Mouse (Mus musculus) limb, embryonic 14.5 days (tissue): ENCODE measurements at regions not wholly inside any gene's neighbourhood (a gene's known extent, or its start where the extent isn't known, plus 50 kb on each side); places are given as distances from the start of the nearest gene placed in this dataset.

Source experiments
- ATAC-seq: fragments of 200-750 bp; cut with Nextera tagmentation; 2 replicates; pipeline ENCODE4 v1.8.0; 2017; ENCODE audit warnings: low read depth, moderate number of reproducible peaks, moderate TSS enrichment; ENCODE audit not compliant: low FRiP score
- DNase-seq: peaks from one replicate; pipeline ENCODE4 v3.0.0-alpha.2; 2015; ENCODE audit warnings: low spot score
- H3K27ac ChIP-seq: fragments of 300-500 bp; sonication (generic); replicated peaks from 2 replicates; pipeline ENCODE4 v1.5.1; 2014; ENCODE audit warnings: low read depth, mild to moderate bottlenecking, low read length, moderate library complexity, mixed read lengths
- H3K27me3 ChIP-seq: fragments of 300-500 bp; sonication (generic); 2 replicates; pipeline ENCODE4 v1.6.1; 2014; ENCODE audit warnings: low read length, mixed read lengths; ENCODE audit not compliant: control insufficient read depth, insufficient read depth
- H3K36me3 ChIP-seq: fragments of 300-500 bp; sonication (generic); 2 replicates; pipeline ENCODE4 v1.6.1; 2014; ENCODE audit warnings: mild to moderate bottlenecking, low read length, moderate library complexity, mixed read lengths; ENCODE audit not compliant: control insufficient read depth, insufficient read depth
- H3K4me1 ChIP-seq: fragments of 300-500 bp; sonication (generic); 2 replicates; pipeline ENCODE4 v1.6.1; 2014; ENCODE audit warnings: antibody characterized with exemption, low read length, mixed read lengths; ENCODE audit not compliant: control insufficient read depth, insufficient read depth
- H3K4me2 ChIP-seq: fragments of 300-500 bp; sonication (generic); replicated peaks from 2 replicates; pipeline ENCODE4 v1.6.1; 2014; ENCODE audit warnings: low read depth, mild to moderate bottlenecking, low read length, moderate library complexity; ENCODE audit not compliant: severe bottlenecking
- H3K4me3 ChIP-seq: fragments of 300-500 bp; sonication (generic); replicated peaks from 2 replicates; pipeline ENCODE4 v1.5.1; 2014; ENCODE audit warnings: low read length
- H3K9ac ChIP-seq: fragments of 300-500 bp; sonication (generic); 2 replicates; pipeline ENCODE4 v1.6.1; 2014; ENCODE audit warnings: mild to moderate bottlenecking, low read depth, low read length, moderate library complexity; ENCODE audit not compliant: severe bottlenecking
- H3K9me3 ChIP-seq: fragments of 300-500 bp; sonication (generic); 2 replicates; pipeline ENCODE4 v1.6.1; 2016; ENCODE audit warnings: low read length; ENCODE audit not compliant: control insufficient read depth
- POLR2A ChIP-seq: fragments of 200-500 bp; IDR thresholded peaks from 2 replicates; pipeline ENCODE4 v1.8.0; 2012; ENCODE audit warnings: inconsistent platforms, mild to moderate bottlenecking, moderate library complexity, borderline replicate concordance; ENCODE audit not compliant: insufficient read depth, insufficient read length; ENCODE audit errors: extremely low read depth
- WGBS: fragments of 180-500 bp; shearing (Covaris S2); extraction: QIAGEN DNeasy Blood & Tissue Kit; methylation state at CpG from one replicate; pipeline ENCODE4 v1.1.7; 2014; 5-methylcytosine and 5-hydroxymethylcytosine counted together

DNA sequence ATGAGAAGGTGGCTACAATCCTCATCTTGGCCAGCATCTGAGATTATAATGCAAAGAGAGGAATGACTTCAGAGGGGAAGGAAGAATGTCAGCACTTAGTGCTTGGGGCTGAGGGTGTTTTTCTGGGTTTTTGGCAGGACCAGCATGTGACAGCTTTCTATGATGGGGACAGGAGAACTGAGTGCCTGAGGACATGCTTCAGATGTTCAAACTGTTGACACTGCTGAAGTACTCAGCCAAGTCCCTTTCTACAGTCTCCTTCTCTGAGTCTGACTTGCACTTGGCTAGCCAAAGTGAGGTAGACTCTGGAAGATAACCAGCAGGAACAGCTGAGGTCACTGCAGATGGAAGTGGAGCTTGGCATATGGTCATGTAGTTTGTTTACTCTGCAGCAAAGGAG is 402.1 kb upstream of the Klhl29 start:
- no peaks in the 10 kb centered on the region for H3K27me3 ChIP-seq
- no peak overlapping the region for H3K4me3 ChIP-seq
- H3K9ac ChIP-seq: no peak overlapping the region
- H3K4me2 ChIP-seq: no peak overlapping the region
- H3K36me3 ChIP-seq: no peaks in the 10 kb centered on the region
- H3K9me3 ChIP-seq: no peaks in the 10 kb centered on the region
- TF ChIP-seq POLR2A: no peak
- DNase-seq: no peak
- ATAC-seq: no peak
- H3K4me1 ChIP-seq: no peaks in the 10 kb centered on the region; the same call in 1 of the 2 replicates
- H3K27ac ChIP-seq: no peak overlapping the region

DNA sequence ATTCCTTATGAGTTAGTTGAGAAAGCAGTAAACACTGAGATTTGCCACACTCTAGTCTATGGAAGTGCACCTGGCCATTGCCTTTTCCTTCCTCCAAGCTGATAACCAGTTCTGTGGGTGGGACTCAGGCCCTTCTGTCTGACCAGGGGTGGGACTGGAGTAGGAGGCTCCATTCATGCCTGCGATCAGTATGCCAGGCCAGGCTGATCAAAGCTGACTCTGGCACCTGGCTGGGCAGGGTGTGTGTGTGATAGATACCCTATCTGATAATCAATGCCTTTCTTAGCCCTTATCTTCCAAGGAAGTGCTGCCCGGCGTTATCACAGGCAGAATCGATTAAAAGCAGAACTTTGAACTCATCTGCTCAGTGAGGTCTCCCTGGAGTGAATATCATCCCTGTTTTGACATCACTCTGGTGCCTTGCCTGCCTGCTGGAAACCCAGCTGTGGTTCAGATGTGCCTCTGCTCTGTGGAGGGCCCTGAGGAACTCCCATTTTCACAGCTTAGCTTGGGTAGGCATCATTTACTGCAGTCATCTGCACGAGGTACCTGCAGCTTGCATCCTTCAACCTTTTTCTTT is 396.0 kb upstream of the Klhl29 start:
- H3K27ac ChIP-seq: no peak overlapping the region
- 71% methylated on average over 5 of the region's 5 CpGs for WGBS
- H3K4me2 ChIP-seq: no peak overlapping the region
- no peak for TF ChIP-seq POLR2A
- H3K9ac ChIP-seq: no peak overlapping the region
- H3K4me1 ChIP-seq: no peaks in the 10 kb centered on the region
- no peaks in the 10 kb centered on the region for H3K36me3 ChIP-seq
- no peak overlapping the region for H3K4me3 ChIP-seq
- DNase-seq (no peak), ATAC-seq (no peak)
- H3K9me3 ChIP-seq: no peaks in the 10 kb centered on the region
- no peaks in the 10 kb centered on the region for H3K27me3 ChIP-seq

DNA sequence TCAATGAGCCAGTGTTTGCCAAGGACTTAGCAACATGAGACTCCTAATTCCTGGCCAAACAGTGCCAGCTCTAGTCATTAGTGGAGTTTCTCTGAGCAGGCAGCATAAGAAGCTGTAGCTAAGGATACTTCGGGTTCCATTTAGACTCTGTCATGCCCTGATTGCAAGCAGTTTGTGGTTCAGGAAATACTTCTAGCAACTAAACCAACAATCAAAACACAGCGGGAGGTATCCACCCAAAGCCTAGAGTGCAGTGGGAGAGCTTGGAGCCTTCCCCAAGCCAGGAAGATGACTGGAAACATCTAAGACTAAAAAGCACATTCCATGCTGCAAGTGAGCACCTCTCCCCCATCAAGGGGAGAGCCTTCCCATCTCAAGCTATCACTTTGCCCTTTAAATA is 395.0 kb upstream of the Klhl29 start:
- Histone ChIP-seq H3K27ac (no peak overlapping the region), H3K4me2 (no peak overlapping the region), H3K27me3 (no peaks in the 10 kb centered on the region), H3K9me3 (no peaks in the 10 kb centered on the region), H3K4me3 (no peak overlapping the region), H3K36me3 (no peaks in the 10 kb centered on the region), H3K4me1 (no peaks in the 10 kb centered on the region), H3K9ac (no peak overlapping the region)
- ATAC-seq (no peak), DNase-seq (no peak)
- no peak for TF ChIP-seq POLR2A
- 78% methylated on average over 2 of the region's 2 CpGs for WGBS

DNA sequence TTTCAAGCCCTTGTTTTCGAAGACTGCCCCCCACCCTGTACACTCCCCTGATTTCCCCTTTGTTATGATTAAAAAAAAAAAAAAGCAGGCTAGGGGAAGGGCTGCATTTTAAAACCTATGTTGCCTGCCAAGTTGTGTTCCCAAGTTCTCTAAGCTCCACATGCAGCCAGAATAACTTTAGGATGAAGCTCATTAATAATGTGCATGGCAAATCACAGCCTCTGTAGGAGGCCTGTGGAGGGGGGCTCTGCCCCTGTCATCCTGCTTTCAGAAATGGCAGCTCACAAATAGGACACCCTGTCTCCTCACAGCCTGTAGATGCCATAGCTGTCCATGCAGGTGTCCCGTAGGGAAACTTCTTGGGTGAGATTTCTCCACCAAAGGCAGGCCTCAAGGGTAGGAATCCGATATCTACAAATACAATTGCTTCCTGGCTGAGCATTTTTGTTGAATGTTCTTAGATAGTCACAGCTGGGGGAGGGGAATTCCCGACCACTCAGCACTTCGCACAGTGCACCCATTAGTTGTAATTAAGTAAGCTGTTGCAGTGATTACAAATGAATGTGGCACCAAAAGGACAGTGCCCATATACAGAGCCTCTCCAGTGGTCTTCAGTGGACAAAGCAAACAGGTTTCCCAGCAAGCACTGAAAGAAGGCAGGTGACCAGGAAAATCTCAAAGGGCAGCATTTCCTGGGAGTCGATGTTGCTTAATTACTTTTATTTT is 389.1 kb upstream of the Klhl29 start:
- no peaks in the 10 kb centered on the region for H3K4me1 ChIP-seq
- H3K4me2 ChIP-seq: no peak overlapping the region
- ATAC-seq (no peak), DNase-seq (peak; percentile 24)
- no peak for TF ChIP-seq POLR2A
- no peak overlapping the region for H3K9ac ChIP-seq
- H3K27ac ChIP-seq: no peak overlapping the region
- H3K4me3 ChIP-seq: no peak overlapping the region
- no peaks in the 10 kb centered on the region for H3K27me3 ChIP-seq
- no peaks in the 10 kb centered on the region for H3K36me3 ChIP-seq
- 54% methylated on average over 6 of the region's 6 CpGs for WGBS
- H3K9me3 ChIP-seq: no peaks in the 10 kb centered on the region

DNA sequence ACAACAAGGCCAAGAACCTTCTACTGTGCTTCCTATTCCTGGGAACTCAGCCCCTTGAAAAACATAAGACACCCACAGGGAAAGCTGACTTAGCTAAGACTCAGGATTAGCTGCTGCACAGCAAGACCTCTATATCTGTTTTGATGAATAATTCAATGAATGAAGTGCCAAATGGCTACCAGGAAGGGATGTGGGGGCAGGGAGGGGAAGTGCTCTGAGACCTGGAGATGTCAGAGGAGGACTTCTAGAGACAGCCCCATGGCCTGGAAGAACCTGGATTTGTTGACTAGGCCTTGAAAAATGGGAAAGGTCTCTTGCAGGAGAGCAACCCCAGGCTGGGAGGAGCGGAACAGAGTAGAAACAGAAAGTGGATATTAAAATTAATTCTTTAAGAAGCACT is 388.5 kb upstream of the Klhl29 start:
- no peak overlapping the region for H3K9ac ChIP-seq
- 93% methylated on average over 1 of the region's 1 CpGs for WGBS
- TF ChIP-seq POLR2A: no peak

More for the DNA sequence above, 388.5 kb upstream of the Klhl29 start:
- no peaks in the 10 kb centered on the region for H3K27me3 ChIP-seq
- no peak overlapping the region for H3K4me3 ChIP-seq
- no peaks in the 10 kb centered on the region for H3K9me3 ChIP-seq
- H3K4me2 ChIP-seq: no peak overlapping the region
- no peaks in the 10 kb centered on the region for H3K36me3 ChIP-seq
- H3K27ac ChIP-seq: no peak overlapping the region
- no peaks in the 10 kb centered on the region for H3K4me1 ChIP-seq
- DNase-seq (no peak), ATAC-seq (no peak)
